Mouse (Mus musculus) left cerebral cortex, adult 18-20 months (tissue): ENCODE measurements at regions not wholly inside any gene's neighbourhood (a gene's known extent, or its start where the extent isn't known, plus 50 kb on each side); places are given as distances from the start of the nearest gene placed in this dataset.
"Not testable (repeated sequence)": the region's sequence is repeated elsewhere in the genome, so short reads cannot be mapped to it uniquely, and the experiment has no call there.

Experiments used
- DNase-seq, 2 experiments: peaks; one replicate each; pipeline ENCODE4 v3.0.0; 2021 to 2022; ENCODE audit warnings: low spot score in 2 of 2, mixed read lengths in 1 of 2

- DNase-seq, result no peak
Observed at GRCm38 (mm10) chr1:152252658-152253267, 133.7 kb downstream of the Tsen15 start.

GRCm38 (mm10) chr1:152241026-152241425, 145.5 kb downstream of the Tsen15 start:
- peak; percentile 8 to 36 for DNase-seq

- no peak for DNase-seq
Observed at GRCm38 (mm10) chr1:152239376-152239775, 147.1 kb downstream of the Tsen15 start.

GRCm38 (mm10) chr1:152235212-152235792, 145.4 kb upstream of the 1700025G04Rik start:
- no peak for DNase-seq

GRCm38 (mm10) chr1:152234716-152235115, 144.8 kb upstream of the 1700025G04Rik start:
- no peak for DNase-seq

- peak; percentile 17 to 37 for DNase-seq
Observed at GRCm38 (mm10) chr1:152231717-152232202, 141.8 kb upstream of the 1700025G04Rik start.

GRCm38 (mm10) chr1:152229709-152230108, 139.8 kb upstream of the 1700025G04Rik start:
- no peak for DNase-seq

GRCm38 (mm10) chr1:152226049-152226448, 136.1 kb upstream of the 1700025G04Rik start:
- no peak for DNase-seq

- DNase-seq, result no peak
Observed at GRCm38 (mm10) chr1:152223666-152224065, 133.7 kb upstream of the 1700025G04Rik start.

GRCm38 (mm10) chr1:152220804-152221565, 131.1 kb upstream of the 1700025G04Rik start:
- peak in 1 of 2 experiments; percentile 26 for DNase-seq

GRCm38 (mm10) chr1:152219752-152220151, 129.8 kb upstream of the 1700025G04Rik start:
- not testable (repeated sequence) for DNase-seq

- DNase-seq, result no peak
Observed at GRCm38 (mm10) chr1:152217404-152217803, 127.5 kb upstream of the 1700025G04Rik start.

- no peak for DNase-seq
Observed at GRCm38 (mm10) chr1:152214376-152214775, 124.5 kb upstream of the 1700025G04Rik start.

- no peak for DNase-seq
Observed at GRCm38 (mm10) chr1:152203187-152203586, 113.3 kb upstream of the 1700025G04Rik start.

- DNase-seq, result no peak
Observed at GRCm38 (mm10) chr1:152188700-152189099, 98.8 kb upstream of the 1700025G04Rik start.

GRCm38 (mm10) chr1:152184956-152185355, 95.0 kb upstream of the 1700025G04Rik start:
- no peak for DNase-seq

- no peak for DNase-seq
Observed at GRCm38 (mm10) chr1:152176267-152176970, 86.5 kb upstream of the 1700025G04Rik start.

- DNase-seq, result no peak
Observed at GRCm38 (mm10) chr1:152175691-152176090, 85.8 kb upstream of the 1700025G04Rik start.

GRCm38 (mm10) chr1:152174464-152174863, 84.5 kb upstream of the 1700025G04Rik start:
- no peak for DNase-seq

- no peak for DNase-seq
Observed at GRCm38 (mm10) chr1:152171034-152171790, 81.3 kb upstream of the 1700025G04Rik start.

GRCm38 (mm10) chr1:152170583-152170982, 80.7 kb upstream of the 1700025G04Rik start:
- DNase-seq, result no peak
